Mouse (Mus musculus) heart, adult 8-10 months (tissue): ENCODE data around the gene Bmp7. TPM values are rescaled to one million over a fixed set of nuclear protein-coding genes. Genes with fewer than 3 reads are reported as not detected.
A peak's percentile ranks its signal among the peaks of the same experiment; 100 is the strongest.

ENCODE experiments used
- DNase-seq: peaks from one replicate; pipeline ENCODE4 v3.0.0; 2022; ENCODE audit warnings: low spot score
- total RNA-seq, 4 experiments: library from RNA; stranded (reverse); gene quantifications; 2 replicates each; pipeline ENCODE4 v1.2.4; 2022

Gene Bmp7
- total RNA-seq, 4 experiments from 2014 or later: 0.59 to 1.4 (median 0.74) TPM

- no peak for DNase-seq
Observed at GRCm38 (mm10) chr2:172949051-172949450, 8.9 kb upstream of the Bmp7 start.

- DNase-seq: no peak
Observed at GRCm38 (mm10) chr2:172940799-172941163, 660 bp upstream of the Bmp7 start.

- DNase-seq: no peak
Observed at GRCm38 (mm10) chr2:172939639-172940002, 500 bp downstream of the Bmp7 start.

GRCm38 (mm10) chr2:172938761-172939638, 1.1 kb downstream of the Bmp7 start:
- no peak for DNase-seq

GRCm38 (mm10) chr2:172937326-172938190, 2.6 kb downstream of the Bmp7 start:
- no peak for DNase-seq

- no peak for DNase-seq
Observed at GRCm38 (mm10) chr2:172936844-172937243, 3.3 kb downstream of the Bmp7 start.

GRCm38 (mm10) chr2:172935776-172936562, 4.2 kb downstream of the Bmp7 start:
- no peak for DNase-seq

GRCm38 (mm10) chr2:172934891-172935740, 5.0 kb downstream of the Bmp7 start:
- no peak for DNase-seq

- no peak for DNase-seq
Observed at GRCm38 (mm10) chr2:172934420-172934788, 5.7 kb downstream of the Bmp7 start.

GRCm38 (mm10) chr2:172933631-172934419, 6.3 kb downstream of the Bmp7 start:
- no peak for DNase-seq

GRCm38 (mm10) chr2:172931137-172931898, 8.8 kb downstream of the Bmp7 start:
- DNase-seq: no peak

GRCm38 (mm10) chr2:172929905-172930436, 10.2 kb downstream of the Bmp7 start:
- no peak for DNase-seq

GRCm38 (mm10) chr2:172927643-172928042, 12.5 kb downstream of the Bmp7 start:
- no peak for DNase-seq

- no peak for DNase-seq
Observed at GRCm38 (mm10) chr2:172926311-172926710, 13.8 kb downstream of the Bmp7 start.

GRCm38 (mm10) chr2:172924961-172925360, 15.2 kb downstream of the Bmp7 start:
- DNase-seq: no peak

- no peak for DNase-seq
Observed at GRCm38 (mm10) chr2:172923198-172923597, 16.9 kb downstream of the Bmp7 start.

- DNase-seq: no peak
Observed at GRCm38 (mm10) chr2:172922597-172922996, 17.5 kb downstream of the Bmp7 start.

GRCm38 (mm10) chr2:172914018-172914417, 26.1 kb downstream of the Bmp7 start:
- peak; percentile 21 for DNase-seq

- no peak for DNase-seq
Observed at GRCm38 (mm10) chr2:172911715-172912114, 28.4 kb downstream of the Bmp7 start.
